Mouse (Mus musculus): ENCODE results near the gene Prps1l1. TPM values are rescaled to one million over a fixed set of nuclear protein-coding genes. Genes with fewer than 3 reads are reported as not detected.

Gene Prps1l1
- polyA plus RNA-seq, 1 experiment = not detected

DNA sequence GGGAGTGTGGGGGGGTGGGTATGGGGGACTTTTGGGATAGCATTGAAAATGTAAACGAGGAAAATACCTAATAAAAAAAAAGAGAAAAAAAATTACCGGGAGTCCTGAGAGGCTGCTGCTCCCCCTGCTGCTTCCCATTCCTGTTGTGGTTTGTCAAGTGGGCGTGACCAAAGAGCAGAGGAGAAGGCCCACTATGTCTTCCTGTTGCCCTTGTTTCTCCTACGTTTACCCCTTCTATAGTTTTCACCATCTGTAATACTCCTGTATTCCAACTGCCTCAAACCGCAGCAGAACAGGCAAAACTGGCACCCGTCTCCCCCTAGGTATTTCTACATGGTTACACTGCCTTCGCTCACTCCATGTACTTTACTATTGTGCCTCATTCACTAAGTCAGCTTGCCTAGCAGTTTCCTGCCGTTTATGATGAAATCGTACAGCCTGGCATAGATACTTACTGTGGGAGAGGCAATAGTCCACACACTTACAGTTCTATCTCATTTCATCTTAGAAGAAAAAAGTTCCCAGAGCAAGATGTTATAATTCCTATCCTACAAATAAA, 34.2 kb downstream of the Prps1l1 start:
- TF ChIP-seq POLR2A (IDR thresholded peaks at IDR 0.05; ENCODE audit: extremely low read depth, insufficient read depth, low read length) (no peak), CTCF (IDR thresholded peaks at IDR 0.05; ENCODE audit: extremely low read depth, insufficient read depth, low read length) (no peak)
- Histone ChIP-seq H3K4me3 (ENCODE audit: insufficient read depth, low read length) (no peak overlapping the region), H3K27ac (ENCODE audit: insufficient read depth, low read length) (no peak overlapping the region), H3K4me1 (ENCODE audit: control insufficient read depth, insufficient read depth, low read length) (no peaks in the 10 kb centered on the region)

- Histone ChIP-seq H3K4me1 (ENCODE audit: control insufficient read depth, insufficient read depth, low read length) (no peaks in the 10 kb centered on the region), H3K27ac (ENCODE audit: insufficient read depth, low read length) (no peak overlapping the region), H3K4me3 (ENCODE audit: insufficient read depth, low read length) (no peak overlapping the region)
- TF ChIP-seq CTCF (IDR thresholded peaks at IDR 0.05; ENCODE audit: extremely low read depth, insufficient read depth, low read length) = no peak
- no peak for TF ChIP-seq POLR2A (IDR thresholded peaks at IDR 0.05; ENCODE audit: extremely low read depth, insufficient read depth, low read length)
Observed at GRCm38 (mm10) chr12:35021285-35021684, 36.7 kb downstream of the Prps1l1 start.

DNA sequence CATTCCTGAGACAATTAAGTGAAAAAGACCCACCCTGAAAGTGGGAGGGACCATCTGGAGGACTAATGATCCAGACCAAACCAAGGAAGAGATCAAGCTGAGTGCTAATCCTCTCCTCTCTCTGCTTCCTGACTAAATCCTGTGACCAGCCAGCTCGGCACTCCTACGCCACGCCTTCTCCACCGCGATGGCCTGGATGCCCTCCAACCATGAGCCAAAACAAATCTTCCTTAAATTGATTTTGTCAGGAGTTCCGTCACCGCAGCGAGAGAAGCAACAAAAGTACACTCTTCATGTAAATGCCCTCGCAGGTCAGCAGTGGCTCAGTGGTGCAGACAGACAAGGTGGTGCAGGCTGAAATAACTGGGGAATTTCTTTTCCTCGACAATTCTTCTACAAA, 37.5 kb downstream of the Prps1l1 start:
- Histone ChIP-seq H3K4me3 (ENCODE audit: insufficient read depth, low read length) (no peak overlapping the region), H3K27ac (ENCODE audit: insufficient read depth, low read length) (no peak overlapping the region), H3K4me1 (ENCODE audit: control insufficient read depth, insufficient read depth, low read length) (no peaks in the 10 kb centered on the region)
- no peak for TF ChIP-seq POLR2A (IDR thresholded peaks at IDR 0.05; ENCODE audit: extremely low read depth, insufficient read depth, low read length)

- TF ChIP-seq CTCF (IDR thresholded peaks at IDR 0.05; ENCODE audit: extremely low read depth, insufficient read depth, low read length) (no peak), POLR2A (IDR thresholded peaks at IDR 0.05; ENCODE audit: extremely low read depth, insufficient read depth, low read length) (no peak)
- Histone ChIP-seq H3K27ac (ENCODE audit: insufficient read depth, low read length) (no peak overlapping the region; the same call in 1 of the 2 replicates), H3K4me3 (ENCODE audit: insufficient read depth, low read length) (no peak overlapping the region), H3K4me1 (ENCODE audit: control insufficient read depth, insufficient read depth, low read length) (no peaks in the 10 kb centered on the region)
Observed at GRCm38 (mm10) chr12:35025916-35026432, 41.4 kb downstream of the Prps1l1 start.

- no peak for TF ChIP-seq CTCF (IDR thresholded peaks at IDR 0.05; ENCODE audit: extremely low read depth, insufficient read depth, low read length)
- H3K4me3 ChIP-seq (ENCODE audit: insufficient read depth, low read length) = no peak overlapping the region
- H3K27ac ChIP-seq (ENCODE audit: insufficient read depth, low read length) = no peak overlapping the region
- no peaks in the 10 kb centered on the region for H3K4me1 ChIP-seq (ENCODE audit: control insufficient read depth, insufficient read depth, low read length)
Observed at GRCm38 (mm10) chr12:35027533-35027932, 43.0 kb downstream of the Prps1l1 start.

Other genes with a start within 250 kb of the Prps1l1 start
- 23.1 and 23.8 TPM in 2 replicates for gene Hdac9, start 67.7 kb upstream of the Prps1l1 start, polyA plus RNA-seq (2012; rRNA removed)
- 23.9 and 24.9 TPM in 2 replicates for gene Snx13, start 62.4 kb downstream of the Prps1l1 start, polyA plus RNA-seq (2012; rRNA removed)